Mouse (Mus musculus) kidney, embryonic 15.5 days (tissue): Measurements from ENCODE around the gene Rnf157. TPM values are rescaled to one million over a fixed set of nuclear protein-coding genes. Genes with fewer than 3 reads are reported as not detected.

ENCODE experiments used
- ATAC-seq: fragments of 200-750 bp; cut with Nextera tagmentation; replicated peaks from 2 replicates; pipeline ENCODE4 v1.8.0; 2017; ENCODE audit warnings: moderate TSS enrichment; ENCODE audit not compliant: low FRiP score
- H3K27ac ChIP-seq: fragments of 300-500 bp; sonication (generic); 2 replicates; pipeline ENCODE4 v1.5.1; 2015; ENCODE audit warnings: mild to moderate bottlenecking, inconsistent platforms
- H3K27me3 ChIP-seq: fragments of 300-500 bp; sonication (generic); 2 replicates; pipeline ENCODE4 v1.6.1; 2015; ENCODE audit warnings: inconsistent platforms
- H3K36me3 ChIP-seq: fragments of 300-500 bp; sonication (generic); 2 replicates; pipeline ENCODE4 v1.6.1; 2015; ENCODE audit warnings: inconsistent platforms
- H3K4me1 ChIP-seq: fragments of 300-500 bp; sonication (generic); 2 replicates; pipeline ENCODE4 v1.6.1; 2015; ENCODE audit warnings: inconsistent platforms
- H3K4me2 ChIP-seq: fragments of 300-500 bp; sonication (generic); 2 replicates; pipeline ENCODE4 v1.6.1; 2015; ENCODE audit warnings: moderate library complexity, mild to moderate bottlenecking, inconsistent platforms
- H3K4me3 ChIP-seq: fragments of 300-500 bp; sonication (generic); replicated peaks from 2 replicates; pipeline ENCODE4 v1.5.1; 2015; ENCODE audit warnings: mild to moderate bottlenecking, inconsistent platforms
- H3K9ac ChIP-seq: fragments of 300-500 bp; sonication (generic); 2 replicates; pipeline ENCODE4 v1.6.1; 2015; ENCODE audit warnings: mild to moderate bottlenecking, inconsistent platforms
- H3K9me3 ChIP-seq: fragments of 300-500 bp; sonication (generic); replicated peaks from 2 replicates; pipeline ENCODE4 v1.6.1; 2016; ENCODE audit warnings: inconsistent platforms
- WGBS: fragments of 180-500 bp; shearing (Covaris S2); methylation state at CpG from one replicate; pipeline ENCODE4 v1.1.7; 2015; ENCODE audit warnings: mixed read lengths; 5-methylcytosine and 5-hydroxymethylcytosine counted together
- polyA plus RNA-seq: library from polyadenylated mRNA; unstranded; fragments of >200 nt; fragmentation: Nextera tagmentation; extraction: Ambion mirVana; gene quantifications from 2 replicates; pipeline ENCODE4 v1.2.1, GENCODE M21; 2015

The Rnf157 gene
- polyA plus RNA-seq, 1 experiment from 2014 or later = 12.4 TPM

DNA sequence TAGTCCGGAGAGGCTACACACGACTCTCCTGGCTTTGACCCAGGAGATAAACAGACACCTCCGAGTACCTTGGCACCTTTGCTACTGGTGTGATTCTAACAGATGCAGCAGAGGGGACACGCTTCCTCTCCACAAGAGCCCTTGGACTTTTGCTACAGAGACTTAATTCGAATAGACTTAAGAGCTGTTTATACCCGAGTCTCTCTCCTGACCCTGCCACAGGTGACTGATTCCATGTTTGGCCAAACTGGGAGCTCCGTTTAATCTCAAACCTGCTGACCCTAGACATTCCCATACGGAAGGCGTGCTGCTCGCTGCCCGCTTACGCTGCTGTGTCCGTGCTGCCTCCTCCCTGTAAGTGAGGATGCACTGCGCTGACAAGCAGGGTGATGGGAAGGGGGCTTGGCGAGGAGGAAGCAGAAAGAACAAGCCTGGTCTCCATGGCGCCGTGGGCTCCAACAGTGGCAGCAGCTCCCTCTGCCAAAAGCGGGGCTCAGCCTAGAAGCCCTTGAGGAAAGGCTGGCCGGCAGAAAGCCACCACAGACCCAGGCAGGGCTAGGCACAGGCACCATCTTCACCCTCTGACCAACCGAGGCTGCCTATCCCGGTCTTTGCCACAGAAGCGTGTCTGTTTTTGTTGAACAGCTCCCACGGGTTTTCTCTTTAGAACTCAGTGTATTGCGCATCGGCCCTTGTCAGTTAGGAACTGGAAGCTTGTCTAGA is 70.6 kb downstream of the Rnf157 start:
- Histone ChIP-seq H3K4me3 (no peak overlapping the region; the same call in 1 of the 2 replicates), H3K9ac (no peak overlapping the region), H3K9me3 (no peaks in the 10 kb centered on the region), H3K4me2 (peak overlapping the region; percentile 36), H3K36me3 (peaks cover 13% of the 10 kb centered on the region), H3K27ac (peak overlapping the region; percentile 67), H3K27me3 (peaks cover under 1% of the 10 kb centered on the region; the same call in 1 of the 2 replicates), H3K4me1 (peaks cover 44% of the 10 kb centered on the region)
- 46% methylated on average over 25 of the region's 25 CpGs for WGBS
- peak; percentile 15; the same call in 1 of the 2 replicates for ATAC-seq

DNA sequence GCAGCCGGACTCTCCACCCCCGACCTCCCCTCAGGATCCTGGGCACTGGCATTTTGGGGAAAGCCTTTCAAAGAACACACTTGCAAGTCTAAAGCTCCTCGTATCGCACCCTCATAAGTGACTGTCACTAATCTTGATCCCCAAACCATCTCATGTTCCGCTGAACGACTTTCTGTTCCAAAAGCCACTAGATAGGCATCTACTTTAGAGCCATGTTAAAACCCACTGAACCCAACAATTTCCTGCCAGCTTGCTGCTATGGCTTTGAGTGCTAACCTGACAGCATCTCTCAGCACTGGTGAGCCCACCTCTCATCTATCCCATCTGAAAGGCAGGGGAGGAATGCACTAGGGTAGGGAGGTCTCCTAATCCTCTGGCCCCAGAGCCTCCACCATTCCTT is 75.3 kb downstream of the Rnf157 start:
- Histone ChIP-seq H3K4me3 (no peak overlapping the region), H3K9me3 (no peaks in the 10 kb centered on the region), H3K27ac (no peak overlapping the region), H3K36me3 (no peaks in the 10 kb centered on the region), H3K27me3 (peaks cover 31% of the 10 kb centered on the region), H3K9ac (no peak overlapping the region), H3K4me1 (peaks cover 81% of the 10 kb centered on the region), H3K4me2 (0 out of 2 replicates have a peak overlapping the region, but pooled peaks have one; percentile 7)
- 61% methylated on average over 6 of the region's 6 CpGs for whole genome bisulfite sequencing
- no peak for ATAC-seq

DNA sequence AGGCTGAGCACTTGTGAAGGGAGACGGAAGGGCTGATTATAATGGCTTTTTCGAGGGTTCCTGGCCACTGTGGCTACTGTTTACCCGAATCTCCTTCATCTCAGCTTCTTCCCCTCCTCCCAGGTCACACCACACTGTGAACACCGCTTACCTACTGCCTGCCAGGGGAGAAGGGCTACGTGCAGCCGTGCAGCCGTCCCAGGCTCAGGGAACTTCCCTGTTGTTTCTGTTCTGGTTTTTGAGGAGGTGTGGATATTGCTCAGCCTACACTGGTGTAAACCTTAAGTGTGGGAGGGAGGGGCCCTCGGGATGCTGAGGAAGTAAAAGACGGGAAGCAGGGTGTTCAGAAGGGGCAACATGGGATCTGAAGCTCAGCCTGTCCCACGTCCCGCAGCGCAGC is 75.8 kb downstream of the Rnf157 start:
- H3K27me3 ChIP-seq = peaks cover 31% of the 10 kb centered on the region
- no peak overlapping the region for H3K4me3 ChIP-seq
- H3K4me1 ChIP-seq = peaks cover 81% of the 10 kb centered on the region
- H3K4me2 ChIP-seq = 0 out of 2 replicates have a peak overlapping the region, but pooled peaks have one; percentile 7
- 38% methylated on average over 12 of the region's 12 CpGs for WGBS
- no peak overlapping the region; the same call in 1 of the 2 replicates for H3K27ac ChIP-seq
- H3K9me3 ChIP-seq = no peaks in the 10 kb centered on the region
- no peaks in the 10 kb centered on the region for H3K36me3 ChIP-seq
- H3K9ac ChIP-seq = no peak overlapping the region
- no peak for ATAC-seq

DNA sequence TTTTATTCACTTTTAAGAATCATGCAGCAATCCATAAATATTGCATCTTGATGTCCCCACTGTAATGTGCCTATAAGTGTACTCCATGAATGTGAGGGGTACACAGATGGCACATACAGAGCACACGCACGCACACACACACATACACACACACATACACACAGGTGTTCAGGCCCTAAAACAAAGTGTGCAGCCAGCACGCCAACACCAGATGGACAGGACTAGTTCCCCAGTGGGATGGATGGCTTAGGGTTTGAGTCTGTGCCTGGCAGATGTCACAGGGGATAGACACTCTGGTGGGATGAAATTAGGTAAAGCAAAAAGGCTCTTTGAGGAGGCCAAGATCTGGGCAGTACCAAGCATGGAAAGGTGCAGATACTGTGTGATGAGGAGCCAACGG is 76.4 kb downstream of the Rnf157 start:
- WGBS = 82% methylated on average over 4 of the region's 4 CpGs
- peak overlapping the region; percentile 98 for H3K4me2 ChIP-seq
- H3K36me3 ChIP-seq = no peaks in the 10 kb centered on the region
- peak overlapping the region; percentile 57 for H3K4me3 ChIP-seq
- H3K4me1 ChIP-seq = peaks cover 81% of the 10 kb centered on the region
- 0 out of 2 replicates have a peak overlapping the region, but pooled peaks have one; percentile 49 for H3K9ac ChIP-seq
- ATAC-seq = no peak
- H3K9me3 ChIP-seq = no peaks in the 10 kb centered on the region
- H3K27me3 ChIP-seq = peaks cover 31% of the 10 kb centered on the region
- no peak overlapping the region; the same call in 1 of the 2 replicates for H3K27ac ChIP-seq

DNA sequence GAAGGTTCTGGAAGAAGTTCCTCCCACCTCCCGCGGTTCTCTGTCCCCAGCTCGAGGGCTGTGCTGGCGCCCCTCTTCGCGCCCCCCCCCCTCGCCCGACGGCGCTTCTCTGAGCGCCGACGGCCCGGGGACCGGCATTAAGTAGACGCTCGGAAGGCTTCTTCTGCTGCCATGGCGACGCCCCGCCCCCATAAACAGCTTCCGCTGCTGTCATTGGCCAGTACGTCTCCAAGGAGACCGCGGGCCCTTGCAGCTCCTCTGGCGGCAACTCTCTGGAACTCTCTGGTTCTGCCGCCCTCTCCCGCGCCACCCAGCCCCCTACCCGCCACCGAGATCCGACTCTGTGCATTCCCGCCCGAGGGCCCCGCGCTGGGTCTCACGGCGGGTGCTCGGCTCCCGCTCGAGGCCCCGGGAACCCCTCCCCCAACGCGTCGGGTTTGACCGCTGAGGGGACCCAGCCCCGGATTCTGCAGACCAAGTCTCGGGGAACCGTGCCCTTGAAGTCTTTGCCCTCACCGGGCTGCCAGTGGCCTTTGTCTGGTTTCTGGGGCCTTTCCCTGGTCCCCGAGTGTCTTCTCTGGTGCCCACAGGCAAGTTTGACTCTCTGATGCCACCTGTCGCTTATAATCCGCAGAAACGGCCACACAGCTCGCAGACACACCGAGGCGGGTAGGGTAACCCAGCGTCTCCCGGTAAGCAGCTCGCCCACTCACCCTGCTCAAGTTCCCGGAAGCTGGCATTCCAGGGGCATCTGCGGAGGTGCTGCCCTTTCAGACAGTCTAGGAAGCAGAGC is 77.4 kb downstream of the Rnf157 start, which contains the start of gene Foxj1:
TSS of gene Foxj1 (minus strand) at position 156 of the 793 bp plus-strand sequence.
- H3K9ac ChIP-seq = peak within 1 kb of the TSS; percentile 49
- peak within 1 kb of the TSS; percentile 87 for H3K27ac ChIP-seq
- ATAC-seq = peak; percentile 81
- H3K36me3 ChIP-seq = no peaks in the 10 kb centered on the region
- no peaks in the 10 kb centered on the region for H3K9me3 ChIP-seq
- under 1% methylated on average over 60 of the region's 61 CpGs for WGBS
- peak within 1 kb of the TSS; percentile 57 for H3K4me3 ChIP-seq
- peaks cover 83% of the 10 kb centered on the region for H3K4me1 ChIP-seq
- H3K4me2 ChIP-seq = peak within 1 kb of the TSS; percentile 98
- H3K27me3 ChIP-seq = peaks cover 31% of the 10 kb centered on the region

- peak overlapping the region; percentile 98 for H3K4me2 ChIP-seq
- no peaks in the 10 kb centered on the region for H3K36me3 ChIP-seq
- peak overlapping the region; percentile 27 for H3K9ac ChIP-seq
- peak overlapping the region; percentile 87; the same call in 1 of the 2 replicates for H3K27ac ChIP-seq
- H3K4me3 ChIP-seq = peak overlapping the region; percentile 57
- H3K9me3 ChIP-seq = no peaks in the 10 kb centered on the region
- H3K4me1 ChIP-seq = peaks cover 93% of the 10 kb centered on the region
- WGBS = 6% methylated on average over 26 of the region's 26 CpGs
- ATAC-seq = no peak
- H3K27me3 ChIP-seq = peaks cover 31% of the 10 kb centered on the region
These were observed 78.4 kb downstream of the Rnf157 start for GRCm38 (mm10) chr11:116334417-116334782.

DNA sequence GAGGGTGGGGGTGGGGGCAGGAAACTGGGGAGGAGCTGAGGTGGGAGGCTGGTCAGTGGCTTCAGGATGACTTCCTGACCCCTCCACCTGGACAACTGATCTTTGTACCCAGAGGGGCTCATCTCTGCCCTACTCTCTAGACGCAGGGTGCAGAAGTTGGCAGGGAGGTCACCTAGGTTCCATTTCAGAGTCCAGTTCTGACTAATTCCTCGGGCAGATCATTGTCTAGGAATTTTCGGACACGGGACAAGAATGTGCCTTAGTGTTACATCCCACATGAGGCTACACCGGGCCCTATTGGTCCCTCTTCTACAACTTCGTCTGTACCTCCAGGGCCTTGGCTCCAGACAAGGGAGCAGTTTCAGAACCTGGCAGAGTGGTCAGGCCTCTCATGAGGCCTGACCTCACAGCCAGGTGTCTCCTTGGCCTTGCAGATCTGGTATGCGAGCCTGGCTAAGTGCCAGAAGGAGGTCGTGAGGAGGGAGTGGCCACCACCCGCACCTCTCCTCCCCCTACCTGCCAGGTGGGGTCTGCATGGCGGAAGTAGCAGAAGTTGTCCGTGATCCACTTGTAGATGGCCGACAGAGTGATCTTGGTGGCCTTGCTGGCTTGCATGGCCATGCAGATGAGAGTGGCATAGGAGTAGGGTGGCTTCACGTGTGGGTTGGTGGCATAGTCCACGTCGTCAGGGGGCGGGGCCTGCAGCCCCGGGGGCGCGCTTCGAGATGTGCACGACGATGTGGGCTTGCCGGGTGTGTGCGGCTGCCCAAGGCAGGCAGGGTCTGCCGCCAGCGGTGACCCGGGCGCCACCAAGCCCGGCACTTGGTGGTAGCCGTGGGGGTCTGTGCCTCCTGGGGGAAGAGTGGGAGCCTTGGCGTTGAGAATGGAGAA is 79.1 kb downstream of the Rnf157 start:
- no peaks in the 10 kb centered on the region for H3K9me3 ChIP-seq
- no peak for ATAC-seq
- peaks cover 96% of the 10 kb centered on the region for H3K4me1 ChIP-seq
- peak overlapping the region; percentile 27 for H3K9ac ChIP-seq
- H3K27ac ChIP-seq = peak overlapping the region; percentile 87
- H3K27me3 ChIP-seq = peaks cover 31% of the 10 kb centered on the region
- WGBS = 20% methylated on average over 31 of the region's 31 CpGs
- H3K4me3 ChIP-seq = peak overlapping the region; percentile 57
- H3K36me3 ChIP-seq = no peaks in the 10 kb centered on the region
- H3K4me2 ChIP-seq = peak overlapping the region; percentile 98

GRCm38 (mm10) chr11:116332983-116333270 is 79.9 kb downstream of the Rnf157 start:
- peak overlapping the region; percentile 87 for H3K27ac ChIP-seq
- peaks cover 89% of the 10 kb centered on the region for H3K4me1 ChIP-seq

GRCm38 (mm10) chr11:116332232-116332982 is 80.4 kb downstream of the Rnf157 start:
- Histone ChIP-seq H3K9ac (no peak overlapping the region), H3K36me3 (no peaks in the 10 kb centered on the region), H3K27ac (peak overlapping the region; percentile 87), H3K4me1 (peaks cover 83% of the 10 kb centered on the region), H3K9me3 (no peaks in the 10 kb centered on the region), H3K4me3 (no peak overlapping the region), H3K4me2 (peak overlapping the region; percentile 98), H3K27me3 (peaks cover 31% of the 10 kb centered on the region)
- ATAC-seq = peak; percentile 19
- 29% methylated on average over 19 of the region's 19 CpGs for WGBS

More at GRCm38 (mm10) chr11:116332983-116333270, 79.9 kb downstream of the Rnf157 start:
- Histone ChIP-seq H3K9ac (no peak overlapping the region), H3K27me3 (peaks cover 31% of the 10 kb centered on the region), H3K4me3 (no peak overlapping the region), H3K9me3 (no peaks in the 10 kb centered on the region), H3K36me3 (no peaks in the 10 kb centered on the region), H3K4me2 (peak overlapping the region; percentile 98)
- no peak for ATAC-seq
- WGBS = 73% methylated on average over 3 of the region's 3 CpGs

GRCm38 (mm10) chr11:116330211-116330518 is 82.7 kb downstream of the Rnf157 start:
- Histone ChIP-seq H3K4me3 (no peak overlapping the region), H3K4me1 (peaks cover 75% of the 10 kb centered on the region), H3K9me3 (no peaks in the 10 kb centered on the region), H3K36me3 (no peaks in the 10 kb centered on the region), H3K27me3 (peaks cover 23% of the 10 kb centered on the region), H3K27ac (peak overlapping the region; percentile 64), H3K9ac (no peak overlapping the region), H3K4me2 (no peak overlapping the region)
- 74% methylated on average over 7 of the region's 7 CpGs for WGBS
- ATAC-seq = no peak
